Mouse (Mus musculus): ENCODE data around the gene Vps37c.

- TF ChIP-seq CTCF (IDR thresholded peaks at IDR 0.05; ENCODE audit: borderline replicate concordance, insufficient read depth, low read length) (peak; percentile 79), POLR2A (IDR thresholded peaks at IDR 0.05; ENCODE audit: low read depth, low read length) (no peak)
Observed at GRCm38 (mm10) chr19:10710088-10710511, 21.6 kb downstream of the Vps37c start.

All from embryonic fibroblast, embryonic 13.5 days (primary cell).